Mouse (Mus musculus): Measurements from ENCODE around the gene Rimbp2.

The Rimbp2 gene

GRCm38 (mm10) chr5:128845033-128845432 lies 108.3 kb downstream of the Rimbp2 start:
- no peak for DNase-seq (ENCODE audit: low spot score)

- DNase-seq (ENCODE audit: low spot score) = no peak
Measured at GRCm38 (mm10) chr5:128843982-128844381, 109.3 kb downstream of the Rimbp2 start.

- DNase-seq (ENCODE audit: low spot score) = no peak
Measured at GRCm38 (mm10) chr5:128841541-128841940, 111.7 kb downstream of the Rimbp2 start.

- DNase-seq (ENCODE audit: low spot score) = no peak
Measured at GRCm38 (mm10) chr5:128837045-128837444, 116.2 kb downstream of the Rimbp2 start.

- DNase-seq (ENCODE audit: low spot score) = no peak
Measured at GRCm38 (mm10) chr5:128834126-128834525, 119.2 kb downstream of the Rimbp2 start.

GRCm38 (mm10) chr5:128822843-128823242 lies 130.4 kb downstream of the Rimbp2 start:
- no peak for DNase-seq (ENCODE audit: low spot score)

- DNase-seq (ENCODE audit: low spot score) = no peak
Measured at GRCm38 (mm10) chr5:128819638-128820285, 133.5 kb downstream of the Rimbp2 start.

GRCm38 (mm10) chr5:128815629-128816028 lies 137.7 kb downstream of the Rimbp2 start:
- no peak for DNase-seq (ENCODE audit: low spot score)

- no peak for DNase-seq (ENCODE audit: low spot score)
Measured at GRCm38 (mm10) chr5:128815078-128815477, 138.2 kb downstream of the Rimbp2 start.

GRCm38 (mm10) chr5:128813121-128813520 lies 140.2 kb downstream of the Rimbp2 start:
- DNase-seq (ENCODE audit: low spot score) = no peak

- DNase-seq (ENCODE audit: low spot score) = no peak
Measured at GRCm38 (mm10) chr5:128811431-128811830, 141.9 kb downstream of the Rimbp2 start.

GRCm38 (mm10) chr5:128810006-128810405 lies 143.3 kb downstream of the Rimbp2 start:
- DNase-seq (ENCODE audit: low spot score) = peak; percentile 83

- DNase-seq (ENCODE audit: low spot score) = no peak
Measured at GRCm38 (mm10) chr5:128809406-128809805, 143.9 kb downstream of the Rimbp2 start.

GRCm38 (mm10) chr5:128808547-128809182 lies 144.6 kb downstream of the Rimbp2 start:
- no peak for DNase-seq (ENCODE audit: low spot score)

GRCm38 (mm10) chr5:128807408-128807807 lies 145.9 kb downstream of the Rimbp2 start:
- DNase-seq (ENCODE audit: low spot score) = no peak

- peak; percentile 70 for DNase-seq (ENCODE audit: low spot score)
Measured at GRCm38 (mm10) chr5:128806296-128806998, 146.8 kb downstream of the Rimbp2 start.

GRCm38 (mm10) chr5:128805092-128805491 lies 148.2 kb downstream of the Rimbp2 start:
- no peak for DNase-seq (ENCODE audit: low spot score)

- no peak for DNase-seq (ENCODE audit: low spot score)
Measured at GRCm38 (mm10) chr5:128800592-128800991, 152.7 kb downstream of the Rimbp2 start.

- DNase-seq (ENCODE audit: low spot score) = no peak
Measured at GRCm38 (mm10) chr5:128781621-128782020, 171.7 kb downstream of the Rimbp2 start.

GRCm38 (mm10) chr5:128776386-128776785 lies 176.9 kb downstream of the Rimbp2 start:
- DNase-seq (ENCODE audit: low spot score) = no peak

- no peak for DNase-seq (ENCODE audit: low spot score)
Measured at GRCm38 (mm10) chr5:128769026-128769631, 184.2 kb downstream of the Rimbp2 start.

- DNase-seq (ENCODE audit: low spot score) = no peak
Measured at GRCm38 (mm10) chr5:128761118-128761517, 192.2 kb downstream of the Rimbp2 start.

- DNase-seq (ENCODE audit: low spot score) = no peak
Measured at GRCm38 (mm10) chr5:128746261-128746660, 207.0 kb downstream of the Rimbp2 start.

Data from left cerebral cortex, adult 11 months (tissue).